Mouse (Mus musculus): ENCODE measurements around the gene Eml4. TPM values are rescaled to one million over a fixed set of nuclear protein-coding genes. Genes with fewer than 3 reads are reported as not detected.

The Eml4 gene
- polyA plus RNA-seq (2014; fragmentation: Nextera tagmentation; extraction: Ambion mirVana), result 24.4 and 35.0 TPM in 2 replicates

DNA sequence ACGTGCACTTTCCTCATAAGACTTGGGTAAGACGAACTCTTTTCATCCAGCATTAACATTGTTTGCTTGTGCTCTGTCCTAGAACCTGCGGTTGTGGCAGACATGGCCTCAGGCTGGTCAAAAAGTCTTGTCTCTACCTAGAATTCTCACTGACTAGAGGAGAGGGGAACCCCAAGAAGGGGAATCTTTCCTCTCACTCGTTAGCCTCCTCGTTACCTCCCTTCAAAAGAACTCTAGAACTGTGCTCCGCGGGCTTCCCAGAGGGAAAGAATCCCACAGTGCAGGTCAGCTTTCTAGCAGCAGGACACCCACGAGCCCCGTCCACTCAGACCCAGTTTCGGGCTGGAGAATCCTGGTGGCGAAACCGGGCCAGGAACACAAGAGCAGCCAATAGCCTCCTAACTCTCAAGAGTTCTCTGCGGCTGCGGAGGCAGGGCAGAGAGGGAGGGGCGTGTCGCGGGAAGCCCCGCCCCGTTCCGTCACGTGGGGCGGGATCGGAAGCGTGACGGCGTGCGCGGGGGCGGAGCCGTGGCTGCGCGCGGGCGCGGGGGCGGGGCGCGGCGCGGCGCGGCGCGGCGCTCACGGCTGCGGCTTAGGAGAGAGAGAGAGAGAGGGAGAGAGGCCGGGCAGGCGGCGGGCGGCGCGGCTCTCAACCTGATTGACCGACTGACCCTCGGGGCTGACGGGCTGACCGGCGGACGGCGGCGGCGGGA, at the start of gene Eml4:
Gene Eml4, plus strand, starts transcription at position 553 of the 713 bp plus-strand sequence.
- Histone ChIP-seq H3K4me3 (ENCODE audit: low read depth, low read length) (peak within 1 kb of the TSS; percentile 74), H3K27me3 (ENCODE audit: control insufficient read depth, insufficient read depth, low read length) (no peaks in the 10 kb centered on the region), H3K4me1 (ENCODE audit: control insufficient read depth, insufficient read depth, low read length) (peaks cover 26% of the 10 kb centered on the region), H3K9ac (ENCODE audit: low read depth, low read length) (peak within 1 kb of the TSS; percentile 95), H3K27ac (ENCODE audit: low read depth, low read length) (peak within 1 kb of the TSS; percentile 94), H3K4me2 (peak within 1 kb of the TSS; percentile 85), H3K9me3 (replicated peaks; ENCODE audit: control insufficient read depth, low read length) (no peaks in the 10 kb centered on the region), H3K36me3 (ENCODE audit: control insufficient read depth, insufficient read depth, low read length) (no peaks in the 10 kb centered on the region)
- ATAC-seq (replicated peaks; ENCODE audit: insufficient number of reproducible peaks, low FRiP score, low TSS enrichment), result peak; percentile 96
- 2% methylated on average over 35 of the region's 62 CpGs for WGBS (ENCODE audit: insufficient replicate concordance)

DNA sequence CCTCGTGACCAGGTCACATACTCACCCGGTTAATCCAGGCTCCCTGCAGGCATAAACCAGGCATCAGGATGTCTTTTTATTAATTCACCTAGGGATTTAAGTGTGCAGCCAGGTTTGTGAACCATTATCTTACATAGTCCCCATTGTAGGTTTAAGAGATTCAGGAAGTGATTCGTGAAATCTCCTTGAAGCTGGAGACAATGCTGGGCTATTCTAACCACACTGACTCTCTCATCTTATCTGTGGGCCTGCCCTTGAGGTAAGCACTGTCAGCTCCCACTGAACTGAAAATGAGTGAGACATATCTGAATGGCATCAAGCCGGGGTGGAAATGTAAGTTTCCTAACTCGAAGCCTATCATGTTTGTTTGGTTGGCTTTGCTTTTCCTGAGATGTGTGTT, 49.3 kb upstream of the Eml4 start:
- no peak for ATAC-seq (replicated peaks; ENCODE audit: insufficient number of reproducible peaks, low FRiP score, low TSS enrichment)
- WGBS (ENCODE audit: insufficient replicate concordance), result 56% methylated on average over 5 of the region's 5 CpGs
- no peaks in the 10 kb centered on the region for H3K27me3 ChIP-seq (ENCODE audit: control insufficient read depth, insufficient read depth, low read length)
- no peak overlapping the region for H3K4me2 ChIP-seq
- H3K9ac ChIP-seq (ENCODE audit: low read depth, low read length), result no peak overlapping the region
- H3K4me1 ChIP-seq (ENCODE audit: control insufficient read depth, insufficient read depth, low read length), result no peaks in the 10 kb centered on the region
- no peaks in the 10 kb centered on the region for H3K9me3 ChIP-seq (replicated peaks; ENCODE audit: control insufficient read depth, low read length)
- no peak overlapping the region for H3K4me3 ChIP-seq (ENCODE audit: low read depth, low read length)
- no peak overlapping the region for H3K27ac ChIP-seq (ENCODE audit: low read depth, low read length)
- no peaks in the 10 kb centered on the region for H3K36me3 ChIP-seq (ENCODE audit: control insufficient read depth, insufficient read depth, low read length)

DNA sequence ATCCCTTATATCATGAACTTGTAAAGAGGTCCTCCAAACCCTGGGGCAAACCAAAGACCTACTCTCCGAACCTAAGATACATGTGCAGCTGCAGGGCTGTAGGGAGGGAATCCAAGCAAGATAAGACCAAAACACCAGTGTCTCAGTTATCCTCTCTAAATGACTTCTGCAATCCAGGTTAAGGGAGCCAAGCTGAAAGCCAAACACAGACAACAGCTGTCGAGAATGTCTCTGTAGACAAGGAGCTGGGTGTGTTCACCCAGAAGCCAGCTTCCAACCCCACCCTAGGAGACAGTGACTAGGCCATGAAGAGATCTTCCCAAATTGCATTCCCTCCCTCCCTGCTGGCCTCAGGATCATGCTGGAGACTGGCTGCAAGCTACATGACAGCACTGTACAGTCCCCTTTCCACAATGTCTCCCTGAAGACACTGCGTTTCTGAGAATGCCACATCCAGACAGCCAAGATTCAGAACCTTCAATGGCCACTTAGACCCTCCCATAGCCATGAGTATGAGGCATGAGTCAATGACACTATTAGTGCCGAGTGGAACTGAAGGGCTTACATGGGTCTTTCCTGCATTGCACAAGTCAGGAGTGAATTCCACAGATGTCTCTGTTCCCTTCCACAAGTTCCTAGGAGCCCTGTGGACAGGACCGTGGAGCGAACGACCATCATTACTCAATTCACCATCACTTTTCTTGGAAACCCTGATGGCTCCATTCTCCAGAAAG, 46.5 kb upstream of the Eml4 start:
- H3K9ac ChIP-seq (ENCODE audit: low read depth, low read length), result no peak overlapping the region
- H3K27ac ChIP-seq (ENCODE audit: low read depth, low read length), result no peak overlapping the region
- no peaks in the 10 kb centered on the region for H3K27me3 ChIP-seq (ENCODE audit: control insufficient read depth, insufficient read depth, low read length)
- ATAC-seq (replicated peaks; ENCODE audit: insufficient number of reproducible peaks, low FRiP score, low TSS enrichment), result no peak
- no peak overlapping the region for H3K4me3 ChIP-seq (ENCODE audit: low read depth, low read length)
- 69% methylated on average over 7 of the region's 7 CpGs for WGBS (ENCODE audit: insufficient replicate concordance)
- H3K4me2 ChIP-seq, result no peak overlapping the region
- no peaks in the 10 kb centered on the region for H3K9me3 ChIP-seq (replicated peaks; ENCODE audit: control insufficient read depth, low read length)
- H3K4me1 ChIP-seq (ENCODE audit: control insufficient read depth, insufficient read depth, low read length), result peaks cover 11% of the 10 kb centered on the region
- H3K36me3 ChIP-seq (ENCODE audit: control insufficient read depth, insufficient read depth, low read length), result no peaks in the 10 kb centered on the region

DNA sequence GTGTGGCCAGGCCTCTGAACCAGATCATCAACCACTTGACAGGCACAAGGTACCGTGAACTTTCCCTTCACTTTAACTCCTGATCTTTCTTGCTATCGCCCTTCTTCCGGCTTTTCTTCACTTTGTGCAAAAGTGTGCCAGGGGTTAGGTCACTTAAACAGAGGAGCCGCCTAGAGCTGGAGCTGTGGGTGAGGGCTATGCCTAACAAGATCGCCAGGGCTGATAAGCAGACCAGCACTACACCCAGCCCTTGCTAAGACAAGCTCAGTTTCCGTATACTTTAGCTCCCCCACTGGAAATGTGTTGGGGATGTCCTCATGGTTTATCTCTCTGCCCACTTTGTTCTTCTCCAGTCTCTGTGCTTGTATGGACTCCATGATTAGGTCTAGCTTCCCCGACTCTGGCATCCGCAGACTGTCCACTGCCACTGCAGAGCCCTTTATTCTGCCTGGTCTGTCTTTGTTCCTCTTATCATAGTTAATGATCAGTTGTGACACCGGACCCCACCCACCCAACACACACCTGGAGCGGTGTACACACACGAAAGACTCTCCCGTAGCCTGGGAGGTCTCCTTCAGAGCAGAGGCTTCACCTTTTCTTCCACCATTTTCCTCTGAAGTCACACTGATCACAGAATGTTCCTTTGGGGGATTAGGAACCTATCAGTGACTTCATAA, 43.6 kb upstream of the Eml4 start:
- no peak overlapping the region for H3K4me3 ChIP-seq (ENCODE audit: low read depth, low read length)
- peaks cover 18% of the 10 kb centered on the region for H3K4me1 ChIP-seq (ENCODE audit: control insufficient read depth, insufficient read depth, low read length)
- no peak overlapping the region for H3K27ac ChIP-seq (ENCODE audit: low read depth, low read length)
- no peaks in the 10 kb centered on the region for H3K36me3 ChIP-seq (ENCODE audit: control insufficient read depth, insufficient read depth, low read length)
- H3K9ac ChIP-seq (ENCODE audit: low read depth, low read length), result no peak overlapping the region
- WGBS (ENCODE audit: insufficient replicate concordance), result 67% methylated on average over 12 of the region's 12 CpGs
- H3K27me3 ChIP-seq (ENCODE audit: control insufficient read depth, insufficient read depth, low read length), result no peaks in the 10 kb centered on the region
- no peak; the same call in 1 of the 2 replicates for ATAC-seq (replicated peaks; ENCODE audit: insufficient number of reproducible peaks, low FRiP score, low TSS enrichment)
- H3K9me3 ChIP-seq (replicated peaks; ENCODE audit: control insufficient read depth, low read length), result no peaks in the 10 kb centered on the region
- no peak overlapping the region for H3K4me2 ChIP-seq

DNA sequence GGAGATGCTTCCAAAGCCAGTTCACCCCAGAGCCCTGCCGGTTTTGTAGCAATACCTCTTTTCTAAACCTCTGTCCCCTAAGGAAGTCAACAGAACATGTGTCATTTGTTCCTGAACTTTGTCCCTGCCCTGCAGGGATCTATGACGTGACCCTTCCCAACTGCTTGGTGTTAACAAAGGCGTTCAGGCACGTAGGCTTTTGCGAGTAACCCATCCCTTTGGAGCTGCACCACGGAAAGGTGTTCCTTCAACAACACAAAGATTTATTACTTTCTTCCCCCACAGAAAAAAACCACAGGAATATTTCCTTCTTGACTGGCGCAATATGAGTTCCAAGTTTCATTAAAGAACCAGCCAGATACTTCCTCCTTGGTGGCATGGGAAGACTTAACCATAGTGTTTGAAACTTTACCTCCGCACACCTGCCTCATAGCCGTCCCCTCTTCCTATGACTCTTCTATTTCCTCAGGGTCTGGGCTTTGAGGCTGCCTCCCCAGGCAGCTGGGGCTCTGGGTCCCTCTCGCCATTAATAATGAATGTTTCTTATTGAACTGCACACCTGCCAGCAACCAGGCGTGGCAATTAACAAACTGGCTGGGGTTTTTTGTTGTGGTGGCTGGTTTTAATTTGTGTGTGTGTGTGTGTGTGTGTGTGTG, 43.0 kb upstream of the Eml4 start:
- WGBS (ENCODE audit: insufficient replicate concordance), result 77% methylated on average over 11 of the region's 11 CpGs
- H3K36me3 ChIP-seq (ENCODE audit: control insufficient read depth, insufficient read depth, low read length), result no peaks in the 10 kb centered on the region

DNA sequence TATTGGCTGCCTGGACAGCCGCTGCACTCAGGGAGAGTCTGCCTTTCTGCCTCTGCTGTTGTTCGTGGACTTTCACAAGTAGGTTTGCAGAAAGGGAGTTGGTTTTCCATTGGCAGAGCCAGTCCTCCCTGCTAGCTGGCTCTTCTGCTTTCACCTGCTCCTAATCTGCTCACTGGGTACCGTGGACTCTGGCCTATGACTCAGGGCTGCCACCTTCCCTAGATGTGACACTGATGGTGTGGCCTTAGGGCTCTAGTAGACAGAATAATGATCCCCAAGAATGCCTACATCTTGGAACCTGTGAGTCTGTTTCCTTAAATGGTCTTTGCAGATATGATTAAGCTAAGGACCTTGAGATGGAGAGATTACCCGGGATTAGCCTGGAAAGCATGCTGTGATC, 42.3 kb upstream of the Eml4 start:
- Histone ChIP-seq H3K4me1 (ENCODE audit: control insufficient read depth, insufficient read depth, low read length) (peaks cover 27% of the 10 kb centered on the region), H3K27me3 (ENCODE audit: control insufficient read depth, insufficient read depth, low read length) (no peaks in the 10 kb centered on the region), H3K4me3 (ENCODE audit: low read depth, low read length) (no peak overlapping the region), H3K9ac (ENCODE audit: low read depth, low read length) (no peak overlapping the region), H3K36me3 (ENCODE audit: control insufficient read depth, insufficient read depth, low read length) (no peaks in the 10 kb centered on the region), H3K9me3 (replicated peaks; ENCODE audit: control insufficient read depth, low read length) (no peaks in the 10 kb centered on the region), H3K27ac (ENCODE audit: low read depth, low read length) (no peak overlapping the region), H3K4me2 (no peak overlapping the region)
- WGBS (ENCODE audit: insufficient replicate concordance), result 38% methylated on average over 4 of the region's 4 CpGs
- ATAC-seq (replicated peaks; ENCODE audit: insufficient number of reproducible peaks, low FRiP score, low TSS enrichment), result no peak

More for the DNA sequence above, 43.0 kb upstream of the Eml4 start:
- no peak overlapping the region for H3K4me3 ChIP-seq (ENCODE audit: low read depth, low read length)
- H3K27ac ChIP-seq (ENCODE audit: low read depth, low read length), result no peak overlapping the region
- H3K4me1 ChIP-seq (ENCODE audit: control insufficient read depth, insufficient read depth, low read length), result peaks cover 25% of the 10 kb centered on the region
- ATAC-seq (replicated peaks; ENCODE audit: insufficient number of reproducible peaks, low FRiP score, low TSS enrichment), result no peak
- H3K9me3 ChIP-seq (replicated peaks; ENCODE audit: control insufficient read depth, low read length), result no peaks in the 10 kb centered on the region
- H3K27me3 ChIP-seq (ENCODE audit: control insufficient read depth, insufficient read depth, low read length), result no peaks in the 10 kb centered on the region
- H3K9ac ChIP-seq (ENCODE audit: low read depth, low read length), result no peak overlapping the region
- H3K4me2 ChIP-seq, result no peak overlapping the region

DNA sequence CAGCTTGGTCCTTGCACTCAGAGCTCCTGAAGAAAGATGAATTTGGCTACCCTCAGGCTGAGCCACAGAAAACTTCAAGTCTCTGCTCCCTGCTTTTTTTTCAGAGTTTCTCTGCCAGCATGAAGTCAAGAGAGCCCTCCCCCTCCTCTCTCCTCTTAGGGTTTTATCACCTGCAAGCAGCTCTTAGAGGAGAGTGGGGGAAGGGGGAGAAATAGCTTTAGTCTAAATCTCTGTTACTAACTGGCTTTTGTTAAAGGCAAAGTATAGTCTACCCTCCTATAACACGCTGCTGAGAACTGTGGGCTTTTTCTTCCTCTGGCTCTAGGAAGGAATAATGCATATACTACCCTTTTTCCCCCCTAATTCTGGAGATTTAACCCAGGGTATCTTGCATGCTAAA, 41.5 kb upstream of the Eml4 start:
- no peaks in the 10 kb centered on the region for H3K36me3 ChIP-seq (ENCODE audit: control insufficient read depth, insufficient read depth, low read length)
- peak overlapping the region; percentile 29; the same call in 1 of the 2 replicates for H3K27ac ChIP-seq (ENCODE audit: low read depth, low read length)
- 15% methylated on average over 1 of the region's 1 CpGs for WGBS (ENCODE audit: insufficient replicate concordance)
- ATAC-seq (replicated peaks; ENCODE audit: insufficient number of reproducible peaks, low FRiP score, low TSS enrichment), result no peak
- H3K9ac ChIP-seq (ENCODE audit: low read depth, low read length), result peak overlapping the region; percentile 34; the same call in 1 of the 2 replicates
- no peak overlapping the region; the same call in none of the 2 replicates for H3K4me2 ChIP-seq
- H3K27me3 ChIP-seq (ENCODE audit: control insufficient read depth, insufficient read depth, low read length), result no peaks in the 10 kb centered on the region
- H3K9me3 ChIP-seq (replicated peaks; ENCODE audit: control insufficient read depth, low read length), result no peaks in the 10 kb centered on the region
- H3K4me1 ChIP-seq (ENCODE audit: control insufficient read depth, insufficient read depth, low read length), result peaks cover 27% of the 10 kb centered on the region
- H3K4me3 ChIP-seq (ENCODE audit: low read depth, low read length), result no peak overlapping the region

DNA sequence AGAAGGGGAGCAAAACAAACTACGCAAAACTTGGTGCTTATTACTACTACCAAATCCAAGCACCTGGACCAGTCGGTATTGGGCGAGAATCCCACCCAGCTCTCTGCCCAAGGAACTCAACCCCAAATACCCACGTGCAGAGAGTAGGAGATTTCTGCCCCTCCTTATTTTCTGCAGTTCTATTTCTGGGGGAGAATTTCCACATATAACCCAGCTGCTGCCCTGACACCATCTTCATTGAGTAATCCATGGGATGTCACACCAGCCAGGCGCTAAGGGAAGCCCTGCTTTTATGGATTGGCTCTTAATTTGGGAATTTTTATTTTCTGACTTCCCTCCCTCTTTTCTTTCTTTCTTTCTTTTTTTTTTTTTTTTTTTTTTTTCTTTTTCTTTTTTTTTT, 38.9 kb upstream of the Eml4 start:
- Histone ChIP-seq H3K4me2 (no peak overlapping the region), H3K4me3 (ENCODE audit: low read depth, low read length) (no peak overlapping the region), H3K27ac (ENCODE audit: low read depth, low read length) (no peak overlapping the region), H3K4me1 (ENCODE audit: control insufficient read depth, insufficient read depth, low read length) (peaks cover 32% of the 10 kb centered on the region), H3K9ac (ENCODE audit: low read depth, low read length) (no peak overlapping the region), H3K36me3 (ENCODE audit: control insufficient read depth, insufficient read depth, low read length) (no peaks in the 10 kb centered on the region), H3K27me3 (ENCODE audit: control insufficient read depth, insufficient read depth, low read length) (no peaks in the 10 kb centered on the region), H3K9me3 (replicated peaks; ENCODE audit: control insufficient read depth, low read length) (no peaks in the 10 kb centered on the region)
- 65% methylated on average over 5 of the region's 5 CpGs for WGBS (ENCODE audit: insufficient replicate concordance)
- no peak for ATAC-seq (replicated peaks; ENCODE audit: insufficient number of reproducible peaks, low FRiP score, low TSS enrichment)
